Mouse (Mus musculus): ENCODE results near the gene Pdxk.

DNA sequence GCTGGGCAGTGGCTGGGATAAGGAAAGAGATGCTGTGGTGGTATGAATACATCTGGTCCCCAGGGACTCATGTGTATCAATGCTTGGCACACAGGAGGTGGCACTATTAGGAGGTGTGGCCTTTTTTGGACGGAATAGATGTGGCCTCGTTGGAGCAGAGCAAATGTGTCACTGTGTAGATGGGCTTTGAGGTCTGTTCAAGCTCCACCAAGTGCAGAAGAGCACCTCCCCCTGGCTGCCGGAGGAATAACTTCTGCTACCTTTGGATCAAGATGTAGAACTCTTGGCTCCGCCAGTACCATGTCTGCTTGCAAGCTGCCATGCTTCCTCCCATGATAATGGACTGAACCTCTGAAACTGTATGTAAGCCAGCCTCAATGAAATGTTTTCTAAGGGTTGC lies 3.0 kb downstream of the Pdxk start:
- no peak for TF ChIP-seq TAL1 (IDR thresholded peaks at IDR 0.05; ENCODE audit: low read length)
- TF ChIP-seq GATA1 (IDR thresholded peaks at IDR 0.05; ENCODE audit: low read length) = no peak
